Mouse (Mus musculus): ENCODE measurements around the gene Sox8. TPM values are rescaled to one million over a fixed set of nuclear protein-coding genes. Genes with fewer than 3 reads are reported as not detected.

Sox8 gene
- total and polyA plus RNA-seq, 3 experiments: not detected

- no peaks in the 10 kb centered on the region for H3K79me2 ChIP-seq (replicated peaks; ENCODE audit: control insufficient read depth, extremely low read depth, insufficient read depth, poor library complexity, severe bottlenecking)
- peaks cover 12 to 20% of the 10 kb centered on the region in 2 experiments for H3K4me1 ChIP-seq (ENCODE audit: control insufficient read depth in 1 of 2, insufficient read depth in 2 of 2)
- DNase-seq (ENCODE audit: extremely low read depth): no peak
- H3K27me3 ChIP-seq (replicated peaks): no peaks in the 10 kb centered on the region
- dilution Hi-C loops (cut with MboI; ENCODE audit: extremely low pct_ligation_motif_present, extremely low pct_unique_long_range_greater_than_20kb, low sequenced_read_pairs) (no loop called here), in situ Hi-C loops (cut with MboI; ENCODE audit: low pct_ligation_motif_present, low pct_unique_long_range_greater_than_20kb, low sequenced_read_pairs) (no loop called here)
- H3K4me2 ChIP-seq (ENCODE audit: insufficient read depth, low read depth, poor library complexity, severe bottlenecking): no peak overlapping the region
- H3K9me3 ChIP-seq (replicated peaks; ENCODE audit: low read length): no peaks in the 10 kb centered on the region
- no peak overlapping the region for H3K4me3 ChIP-seq (replicated peaks in 1 of 3; ENCODE audit: low read depth in 2 of 3, low read length in 2 of 3, poor library complexity in 1 of 3)
- peaks cover 0 to 51% of the 10 kb centered on the region in 2 experiments for H3K36me3 ChIP-seq (replicated peaks in 1 of 2; ENCODE audit: control insufficient read depth in 1 of 2, insufficient read depth in 1 of 2, low read length in 1 of 2)
- no peak overlapping the region for H3K27ac ChIP-seq (ENCODE audit: insufficient read depth, low read depth)
- TF ChIP-seq HCFC1 (IDR thresholded peaks at IDR 0.05; ENCODE audit: low read depth, low read length): no peak
- TF ChIP-seq POLR2A (IDR thresholded peaks at IDR 0.05; ENCODE audit: low read depth, low read length): no peak
- no peak for TF ChIP-seq UBTF (IDR thresholded peaks at IDR 0.05; ENCODE audit: low read depth, low read length)
- no peak for TF ChIP-seq MAZ (IDR thresholded peaks at IDR 0.05; ENCODE audit: low read depth, low read length)
- TF ChIP-seq GABPA (IDR thresholded peaks at IDR 0.05; ENCODE audit: insufficient replicate concordance, low read depth, low read length): no peak
- no peak for TF ChIP-seq MAX (IDR thresholded peaks at IDR 0.05; ENCODE audit: low read length)
- no peak for TF ChIP-seq TCF12 (IDR thresholded peaks at IDR 0.05; ENCODE audit: low read depth, low read length)
- no peak for TF ChIP-seq CTCF (conservative IDR thresholded peaks at IDR 0.05 in 1 of 2, IDR thresholded peaks at IDR 0.05 in 1 of 2; ENCODE audit: low read depth in 2 of 2, low read length in 2 of 2)
- TF ChIP-seq PAX5 (IDR thresholded peaks at IDR 0.05; ENCODE audit: low read length): no peak
- no peak for TF ChIP-seq SMC3 (IDR thresholded peaks at IDR 0.05; ENCODE audit: low read depth, low read length)
- TF ChIP-seq IRF4 (IDR thresholded peaks at IDR 0.05; ENCODE audit: low read depth, low read length): no peak
- H3K9ac ChIP-seq (ENCODE audit: insufficient read depth, low read depth): no peak overlapping the region
These were observed 38.5 kb upstream of the Sox8 start for GRCm38 (mm10) chr17:25608821-25609505.

GRCm38 (mm10) chr17:25608137-25608785, 37.8 kb upstream of the Sox8 start:
- no peak for TF ChIP-seq USF1 (IDR thresholded peaks at IDR 0.05; ENCODE audit: low read depth, low read length)
- TF ChIP-seq PAX5 (IDR thresholded peaks at IDR 0.05; ENCODE audit: low read length): no peak
- no peak for TF ChIP-seq CHD1 (IDR thresholded peaks at IDR 0.05; ENCODE audit: low read depth, low read length)
- TF ChIP-seq GABPA (IDR thresholded peaks at IDR 0.05; ENCODE audit: insufficient replicate concordance, low read depth, low read length): no peak
- no peak for TF ChIP-seq ZC3H11A (IDR thresholded peaks at IDR 0.05; ENCODE audit: low read depth, low read length)
- TF ChIP-seq UBTF (IDR thresholded peaks at IDR 0.05; ENCODE audit: low read depth, low read length): no peak
- no peak for TF ChIP-seq EP300 (IDR thresholded peaks at IDR 0.05; ENCODE audit: low read length)
- TF ChIP-seq CTCF (conservative IDR thresholded peaks at IDR 0.05 in 1 of 2, IDR thresholded peaks at IDR 0.05 in 1 of 2; ENCODE audit: low read depth in 2 of 2, low read length in 2 of 2): no peak
- no peak overlapping the region for H3K4me3 ChIP-seq (replicated peaks in 1 of 3; ENCODE audit: low read depth in 2 of 3, low read length in 2 of 3, poor library complexity in 1 of 3)
- no peak overlapping the region for H3K9ac ChIP-seq (ENCODE audit: insufficient read depth, low read depth)
- no peaks in the 10 kb centered on the region for H3K27me3 ChIP-seq (replicated peaks)
- no peak overlapping the region for H3K27ac ChIP-seq (ENCODE audit: insufficient read depth, low read depth)
- peaks cover 0 to 46% of the 10 kb centered on the region in 2 experiments for H3K36me3 ChIP-seq (replicated peaks in 1 of 2; ENCODE audit: control insufficient read depth in 1 of 2, insufficient read depth in 1 of 2, low read length in 1 of 2)
- H3K4me2 ChIP-seq (ENCODE audit: insufficient read depth, low read depth, poor library complexity, severe bottlenecking): no peak overlapping the region
- dilution Hi-C loops (cut with MboI; ENCODE audit: extremely low pct_ligation_motif_present, extremely low pct_unique_long_range_greater_than_20kb, low sequenced_read_pairs): no loop called here
- DNase-seq (ENCODE audit: extremely low read depth): no peak
- peaks cover 7 to 20% of the 10 kb centered on the region in 2 experiments; a peak in 3 of 4 replicates for H3K4me1 ChIP-seq (ENCODE audit: control insufficient read depth in 1 of 2, insufficient read depth in 2 of 2)
- no peaks in the 10 kb centered on the region for H3K79me2 ChIP-seq (replicated peaks; ENCODE audit: control insufficient read depth, extremely low read depth, insufficient read depth, poor library complexity, severe bottlenecking)
- in situ Hi-C loops (cut with MboI; ENCODE audit: low pct_ligation_motif_present, low pct_unique_long_range_greater_than_20kb, low sequenced_read_pairs): no loop called here
- H3K9me3 ChIP-seq (replicated peaks; ENCODE audit: low read length): no peaks in the 10 kb centered on the region
